Mouse (Mus musculus): ENCODE data around the gene Rpgrip1l. TPM values are rescaled to one million over a fixed set of nuclear protein-coding genes. Genes with fewer than 3 reads are reported as not detected.
A peak's percentile ranks its signal among the peaks of the same experiment; 100 is the strongest.

Rpgrip1l gene
- polyA plus RNA-seq, 1 experiment from 2014 or later, result 10.7 TPM

- Histone ChIP-seq H3K36me3 (no peaks in the 10 kb centered on the region), H3K4me3 (replicated peaks) (no peak overlapping the region), H3K4me2 (no peak overlapping the region), H3K9ac (no peak overlapping the region), H3K27ac (no peak overlapping the region), H3K27me3 (peaks cover 52% of the 10 kb centered on the region), H3K4me1 (peaks cover 7% of the 10 kb centered on the region), H3K9me3 (replicated peaks) (no peaks in the 10 kb centered on the region)
- ATAC-seq (replicated peaks; ENCODE audit: low FRiP score), result no peak
- WGBS, result 86% methylated on average over 2 of the region's 2 CpGs
These were observed 119.0 kb downstream of the Rpgrip1l start for GRCm38 (mm10) chr8:91194081-91194480.

- WGBS, result 84% methylated on average over 5 of the region's 5 CpGs
These were observed 120.1 kb downstream of the Rpgrip1l start for GRCm38 (mm10) chr8:91192941-91193340.

GRCm38 (mm10) chr8:91190816-91191340 is 122.2 kb downstream of the Rpgrip1l start:
- Histone ChIP-seq H3K4me3 (replicated peaks) (no peak overlapping the region), H3K27me3 (peaks cover 59% of the 10 kb centered on the region), H3K9me3 (replicated peaks) (no peaks in the 10 kb centered on the region), H3K27ac (no peak overlapping the region), H3K9ac (no peak overlapping the region), H3K36me3 (no peaks in the 10 kb centered on the region), H3K4me2 (peak overlapping the region; percentile 48), H3K4me1 (peaks cover 7% of the 10 kb centered on the region)
- peak; percentile 83 for ATAC-seq (replicated peaks; ENCODE audit: low FRiP score)
- WGBS, result under 1% methylated on average over 17 of the region's 17 CpGs

More at GRCm38 (mm10) chr8:91192941-91193340, 120.1 kb downstream of the Rpgrip1l start:
- H3K9me3 ChIP-seq (replicated peaks), result no peaks in the 10 kb centered on the region
- peaks cover 7% of the 10 kb centered on the region for H3K4me1 ChIP-seq
- no peaks in the 10 kb centered on the region for H3K36me3 ChIP-seq
- no peak overlapping the region for H3K9ac ChIP-seq
- no peak for ATAC-seq (replicated peaks; ENCODE audit: low FRiP score)
- H3K27me3 ChIP-seq, result peaks cover 59% of the 10 kb centered on the region
- H3K27ac ChIP-seq, result no peak overlapping the region
- no peak overlapping the region for H3K4me3 ChIP-seq (replicated peaks)
- H3K4me2 ChIP-seq, result no peak overlapping the region

GRCm38 (mm10) chr8:91188152-91188551 is 124.9 kb downstream of the Rpgrip1l start:
- H3K36me3 ChIP-seq, result no peaks in the 10 kb centered on the region
- H3K4me1 ChIP-seq, result peaks cover 7% of the 10 kb centered on the region
- no peak overlapping the region for H3K27ac ChIP-seq
- H3K9me3 ChIP-seq (replicated peaks), result no peaks in the 10 kb centered on the region
- no peak overlapping the region for H3K4me3 ChIP-seq (replicated peaks)
- 35% methylated on average over 9 of the region's 11 CpGs for WGBS
- no peak overlapping the region for H3K4me2 ChIP-seq
- H3K9ac ChIP-seq, result no peak overlapping the region
- peaks cover 38% of the 10 kb centered on the region for H3K27me3 ChIP-seq
- no peak for ATAC-seq (replicated peaks; ENCODE audit: low FRiP score)

GRCm38 (mm10) chr8:91186372-91186771 is 126.7 kb downstream of the Rpgrip1l start:
- Histone ChIP-seq H3K27ac (no peak overlapping the region), H3K36me3 (no peaks in the 10 kb centered on the region), H3K9ac (no peak overlapping the region), H3K27me3 (peaks cover 26% of the 10 kb centered on the region), H3K4me2 (no peak overlapping the region), H3K4me1 (peaks cover 7% of the 10 kb centered on the region), H3K9me3 (replicated peaks) (no peaks in the 10 kb centered on the region), H3K4me3 (replicated peaks) (no peak overlapping the region)
- 67% methylated on average over 12 of the region's 12 CpGs for WGBS
- no peak for ATAC-seq (replicated peaks; ENCODE audit: low FRiP score)

- Histone ChIP-seq H3K4me1 (no peaks in the 10 kb centered on the region), H3K4me3 (replicated peaks) (no peak overlapping the region), H3K27me3 (no peaks in the 10 kb centered on the region), H3K9ac (no peak overlapping the region), H3K9me3 (replicated peaks) (no peaks in the 10 kb centered on the region), H3K36me3 (no peaks in the 10 kb centered on the region), H3K27ac (no peak overlapping the region), H3K4me2 (no peak overlapping the region)
- ATAC-seq (replicated peaks; ENCODE audit: low FRiP score), result no peak
- whole genome bisulfite sequencing, result 33% methylated on average over 1 of the region's 1 CpGs
These were observed 135.4 kb downstream of the Rpgrip1l start for GRCm38 (mm10) chr8:91177708-91178107.

GRCm38 (mm10) chr8:91176176-91176575 is 136.9 kb downstream of the Rpgrip1l start:
- Histone ChIP-seq H3K27me3 (no peaks in the 10 kb centered on the region), H3K36me3 (no peaks in the 10 kb centered on the region), H3K27ac (no peak overlapping the region), H3K9ac (no peak overlapping the region), H3K4me1 (0 out of 2 replicates have a peak, but pooled peaks cover 5% of the 10 kb centered on the region), H3K4me2 (no peak overlapping the region), H3K9me3 (replicated peaks) (no peaks in the 10 kb centered on the region), H3K4me3 (replicated peaks) (no peak overlapping the region)
- ATAC-seq (replicated peaks; ENCODE audit: low FRiP score), result no peak
- 76% methylated on average over 14 of the region's 14 CpGs for WGBS

GRCm38 (mm10) chr8:91171605-91172004 is 141.5 kb downstream of the Rpgrip1l start:
- ATAC-seq (replicated peaks; ENCODE audit: low FRiP score), result no peak; the same call in 1 of the 2 replicates
- Histone ChIP-seq H3K4me1 (peaks cover 9% of the 10 kb centered on the region; the same call in 1 of the 2 replicates), H3K9me3 (replicated peaks) (no peaks in the 10 kb centered on the region), H3K4me2 (no peak overlapping the region), H3K27ac (no peak overlapping the region), H3K36me3 (no peaks in the 10 kb centered on the region), H3K4me3 (replicated peaks) (no peak overlapping the region), H3K9ac (no peak overlapping the region), H3K27me3 (no peaks in the 10 kb centered on the region)
- WGBS, result 40% methylated on average over 13 of the region's 13 CpGs

GRCm38 (mm10) chr8:91170914-91171313 is 142.1 kb downstream of the Rpgrip1l start:
- H3K4me2 ChIP-seq, result no peak overlapping the region
- H3K9me3 ChIP-seq (replicated peaks), result no peaks in the 10 kb centered on the region
- peaks cover 9% of the 10 kb centered on the region; the same call in 1 of the 2 replicates for H3K4me1 ChIP-seq
- no peak overlapping the region for H3K9ac ChIP-seq
- H3K4me3 ChIP-seq (replicated peaks), result no peak overlapping the region
- no peak for ATAC-seq (replicated peaks; ENCODE audit: low FRiP score)
- H3K36me3 ChIP-seq, result no peaks in the 10 kb centered on the region
- 77% methylated on average over 14 of the region's 14 CpGs for WGBS
- no peaks in the 10 kb centered on the region for H3K27me3 ChIP-seq
- H3K27ac ChIP-seq, result no peak overlapping the region

- Histone ChIP-seq H3K9me3 (replicated peaks) (0 out of 2 replicates have a peak, but pooled peaks cover 1% of the 10 kb centered on the region), H3K27ac (no peak overlapping the region), H3K4me3 (replicated peaks) (no peak overlapping the region), H3K36me3 (no peaks in the 10 kb centered on the region), H3K4me1 (peaks cover 9% of the 10 kb centered on the region; the same call in 1 of the 2 replicates), H3K27me3 (no peaks in the 10 kb centered on the region), H3K9ac (no peak overlapping the region), H3K4me2 (no peak overlapping the region)
- 68% methylated on average over 6 of the region's 6 CpGs for WGBS
- ATAC-seq (replicated peaks; ENCODE audit: low FRiP score), result no peak
These were observed 142.9 kb downstream of the Rpgrip1l start for GRCm38 (mm10) chr8:91170152-91170551.

Other genes with a start within 250 kb of the Rpgrip1l start
- gene Rbl2, start 243.2 kb downstream of the Rpgrip1l start, polyA plus RNA-seq (2015; fragmentation: Nextera tagmentation; extraction: Ambion mirVana), result 17.9 and 18.5 TPM in 2 replicates
- gene Aktip, start 113.3 kb downstream of the Rpgrip1l start, polyA plus RNA-seq (2015; fragmentation: Nextera tagmentation; extraction: Ambion mirVana), result 69.9 and 75.2 TPM in 2 replicates
- 80.4 and 86.9 TPM in 2 replicates for gene Fto, start 263 bp upstream of the Rpgrip1l start, polyA plus RNA-seq (2015; fragmentation: Nextera tagmentation; extraction: Ambion mirVana)